In the genomic region with DNA sequence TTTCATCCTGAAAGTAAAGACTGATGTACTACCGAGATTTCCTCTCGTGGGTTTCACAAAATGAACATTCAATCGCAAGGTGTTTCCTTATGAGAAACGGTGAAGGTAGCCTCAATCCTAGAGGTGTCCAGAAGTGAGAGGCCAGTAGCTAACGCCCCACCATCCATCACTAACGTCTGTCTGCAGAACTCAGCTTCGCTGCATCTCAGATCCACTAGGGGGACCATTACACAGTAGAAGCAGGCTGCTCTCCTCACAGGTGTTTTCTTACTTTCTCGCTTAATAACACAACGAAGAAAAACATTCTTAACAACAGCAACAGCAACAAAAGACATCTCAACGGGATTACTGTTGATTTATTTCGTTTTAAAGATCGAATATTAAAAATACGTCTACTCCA, we compare ENCODE assay signal across 10 mouse cellular contexts.
DNase-seq lines count a peak whose midpoint lies in the region; ATAC-seq and TF ChIP-seq lines count a peak whose summit lies in the region.
"Had no signal": no experiment of that assay in that cellular context is flagged by ENCODE, and none has a peak within 500 bp of the region (broad histone marks: within the 10 kb centered on the region; RNA-seq: fewer than 3 reads in every experiment).

No protein-coding gene starts in this region.

- 0 out of 2 replicates have a peak, but pooled peaks cover 3% of the 10 kb centered on the region for H3K9me3 ChIP-seq in forebrain, embryonic 14.5 days (replicated peaks; ENCODE audit: control insufficient read depth, low read length)
- no peaks in the 10 kb centered on the region for H3K9me3 ChIP-seq in forebrain, embryonic 15.5 days
- peaks cover 7% of the 10 kb centered on the region; the same call in 1 of the 2 replicates for H3K9me3 ChIP-seq in lung, embryonic 14.5 days (ENCODE audit: low read depth, low read length)

- TF ChIP-seq CTCF in lung, embryonic 14.5 days (IDR thresholded peaks at IDR 0.05; ENCODE audit: low read depth): peak; percentile 64

- peak; percentile 58; the same call in 1 of the 2 replicates for ATAC-seq in forebrain, embryonic 14.5 days
- ATAC-seq in forebrain, embryonic 15.5 days (replicated peaks): no peak
- ATAC-seq in lung, embryonic 14.5 days (ENCODE audit: insufficient read depth): no peak

- no peak overlapping the region for H3K9ac ChIP-seq in forebrain, embryonic 14.5 days (ENCODE audit: low read length)
- H3K9ac ChIP-seq in forebrain, embryonic 15.5 days (replicated peaks): no peak overlapping the region
- no peak overlapping the region for H3K9ac ChIP-seq in lung, embryonic 14.5 days
- H3K9ac ChIP-seq: neural tube, embryonic 12.5 days had no signal

- peak; percentile 76 for DNase-seq in forebrain, embryonic 14.5 days (ENCODE audit: low spot score)
- DNase-seq in lung, embryonic 14.5 days: peak; percentile 53
- DNase-seq in lung, postnatal 4 days: no peak
- DNase-seq in frontal cortex, postnatal 36 days (ENCODE audit: low spot score in 2 of 2): peak; percentile 6 to 43
- DNase-seq in right cerebral cortex, postnatal 25 days: peak; percentile 16
- DNase-seq in urinary bladder, postnatal 14 days (ENCODE audit: low spot score): no peak
- no peak for DNase-seq in adrenal gland, adult 8-10 months
- DNase-seq: liver had no signal

- WGBS in forebrain, embryonic 14.5 days: 62% methylated on average over 13 of the region's 13 CpGs
- WGBS in forebrain, embryonic 15.5 days: 65% methylated on average over 13 of the region's 13 CpGs
- WGBS in lung, embryonic 14.5 days: 49% methylated on average over 13 of the region's 13 CpGs

- no peaks in the 10 kb centered on the region for H3K27me3 ChIP-seq in forebrain, embryonic 14.5 days (replicated peaks; ENCODE audit: control insufficient read depth, insufficient read depth, low read length)
- no peaks in the 10 kb centered on the region for H3K27me3 ChIP-seq in forebrain, embryonic 15.5 days
- no peaks in the 10 kb centered on the region for H3K27me3 ChIP-seq in lung, embryonic 14.5 days (ENCODE audit: insufficient read depth, low read length)
- H3K27me3 ChIP-seq: neural tube, embryonic 12.5 days had no signal

- H3K4me1 ChIP-seq in forebrain, embryonic 14.5 days (ENCODE audit: control insufficient read depth, insufficient read depth, low read length): peaks cover 15% of the 10 kb centered on the region
- H3K4me1 ChIP-seq in forebrain, embryonic 15.5 days: peaks cover 23% of the 10 kb centered on the region
- no peaks in the 10 kb centered on the region; the same call in 1 of the 2 replicates for H3K4me1 ChIP-seq in lung, embryonic 14.5 days (ENCODE audit: insufficient read depth)
- H3K4me1 ChIP-seq: neural tube, embryonic 12.5 days had no signal

- H3K27ac ChIP-seq in forebrain, embryonic 14.5 days (ENCODE audit: low read depth, low read length): no peak overlapping the region
- no peak overlapping the region for H3K27ac ChIP-seq in forebrain, embryonic 15.5 days (replicated peaks)
- H3K27ac ChIP-seq in lung, embryonic 14.5 days (ENCODE audit: low read depth): no peak overlapping the region
- H3K27ac ChIP-seq: neural tube, embryonic 12.5 days had no signal

- no peak overlapping the region for H3K4me2 ChIP-seq in forebrain, embryonic 14.5 days (ENCODE audit: low read length)
- H3K4me2 ChIP-seq in forebrain, embryonic 15.5 days (replicated peaks): no peak overlapping the region
- H3K4me2 ChIP-seq in lung, embryonic 14.5 days: no peak overlapping the region
- H3K4me2 ChIP-seq: neural tube, embryonic 12.5 days had no signal

- no peak overlapping the region for H3K4me3 ChIP-seq in forebrain, embryonic 14.5 days (ENCODE audit: low read depth, low read length)
- no peak overlapping the region for H3K4me3 ChIP-seq in forebrain, embryonic 15.5 days
- H3K4me3 ChIP-seq in lung, embryonic 14.5 days (ENCODE audit: low read depth, low read length): no peak overlapping the region
- H3K4me3 ChIP-seq: neural tube, embryonic 12.5 days had no signal

- H3K36me3 ChIP-seq in forebrain, embryonic 14.5 days (ENCODE audit: control insufficient read depth, insufficient read depth, low read length): no peaks in the 10 kb centered on the region
- no peaks in the 10 kb centered on the region for H3K36me3 ChIP-seq in forebrain, embryonic 15.5 days
- H3K36me3 ChIP-seq in lung, embryonic 14.5 days (ENCODE audit: insufficient read depth): no peaks in the 10 kb centered on the region
- H3K36me3 ChIP-seq: neural tube, embryonic 12.5 days had no signal

Comparison
In these comparisons a context has a peak if more than half of its experiments do, and no peak if none do; other contexts are left out.
1. DNase-seq: peak in forebrain, embryonic 14.5 days (single experiment), lung, embryonic 14.5 days (single experiment), frontal cortex, postnatal 36 days (2 of 2) and right cerebral cortex, postnatal 25 days (single experiment); none in lung, postnatal 4 days (0 of 2), urinary bladder, postnatal 14 days (single experiment) and adrenal gland, adult 8-10 months (single experiment).